Mouse (Mus musculus) bone marrow macrophage, adult 2 months (primary cell): ENCODE data around the gene Sipa1l3. TPM values are rescaled to one million over a fixed set of nuclear protein-coding genes. Genes with fewer than 3 reads are reported as not detected.

Experiments
- H3K27ac ChIP-seq: 2 replicates; pipeline ENCODE4 v1.5.1; 2012; ENCODE audit warnings: low read depth, low read length; ENCODE audit not compliant: insufficient read depth
- H3K4me1 ChIP-seq: 2 replicates; pipeline ENCODE4 v1.6.1; 2012; ENCODE audit warnings: low read length; ENCODE audit not compliant: control insufficient read depth, insufficient read depth
- H3K4me3 ChIP-seq: 2 replicates; pipeline ENCODE4 v1.5.1; 2012; ENCODE audit warnings: mild to moderate bottlenecking, low read length, moderate library complexity; ENCODE audit not compliant: insufficient read depth
- CTCF ChIP-seq: IDR thresholded peaks from 2 replicates; pipeline ENCODE4 v1.5.1; 2012; ENCODE audit warnings: low read depth, mild to moderate bottlenecking, low read length, moderate library complexity
- POLR2A ChIP-seq: IDR thresholded peaks from 2 replicates; pipeline ENCODE4 v1.6.1; 2012; ENCODE audit warnings: mild to moderate bottlenecking, low read depth, low read length, borderline replicate concordance
- polyA plus RNA-seq: library from polyadenylated mRNA; stranded (reverse); fragments of >200 nt; gene quantifications from 2 replicates; pipeline ENCODE4 v1.2.4, GENCODE M21; 2012; ENCODE audit not compliant: missing spikeins, insufficient read depth, insufficient read length

Sipa1l3 gene
- 14.7 and 23.4 TPM in 2 replicates for polyA plus RNA-seq

- Histone ChIP-seq H3K4me3 (peak within 1 kb of the TSS; percentile 96), H3K27ac (no peak within 1 kb of the TSS), H3K4me1 (peaks cover 9% of the 10 kb centered on the region)
- TF ChIP-seq CTCF, result no peak
- TF ChIP-seq POLR2A, result no peak
Measured at GRCm38 (mm10) chr7:29518421-29519210, at the start of gene Sipa1l3. Gene Sipa1l3 (minus strand): TSS chr7:29518641.

- H3K4me3 ChIP-seq, result no peak overlapping the region
- no peak for TF ChIP-seq POLR2A
- no peak for TF ChIP-seq CTCF
- H3K4me1 ChIP-seq, result no peaks in the 10 kb centered on the region
- H3K27ac ChIP-seq, result no peak overlapping the region
Measured at GRCm38 (mm10) chr7:29563006-29563405, 44.6 kb upstream of the Sipa1l3 start.

- Histone ChIP-seq H3K4me3 (no peak overlapping the region), H3K4me1 (no peaks in the 10 kb centered on the region), H3K27ac (no peak overlapping the region)
- TF ChIP-seq POLR2A (no peak), CTCF (no peak)
Measured at GRCm38 (mm10) chr7:29561046-29561445, 42.6 kb upstream of the Sipa1l3 start.

- Histone ChIP-seq H3K4me3 (no peak overlapping the region), H3K4me1 (no peaks in the 10 kb centered on the region), H3K27ac (no peak overlapping the region)
- TF ChIP-seq POLR2A (no peak), CTCF (0 out of 2 replicates have a peak, but pooled peaks have one; percentile 33)
Measured at GRCm38 (mm10) chr7:29559290-29559689, 40.8 kb upstream of the Sipa1l3 start.

- H3K4me3 ChIP-seq, result no peak overlapping the region
- no peaks in the 10 kb centered on the region for H3K4me1 ChIP-seq
- H3K27ac ChIP-seq, result no peak overlapping the region
- TF ChIP-seq CTCF (no peak), POLR2A (no peak)
Measured at GRCm38 (mm10) chr7:29558744-29559143, 40.3 kb upstream of the Sipa1l3 start.

GRCm38 (mm10) chr7:29556283-29556682, 37.8 kb upstream of the Sipa1l3 start:
- Histone ChIP-seq H3K4me1 (no peaks in the 10 kb centered on the region), H3K27ac (no peak overlapping the region), H3K4me3 (no peak overlapping the region)
- TF ChIP-seq POLR2A, result no peak
- no peak for TF ChIP-seq CTCF

GRCm38 (mm10) chr7:29555521-29555920, 37.1 kb upstream of the Sipa1l3 start:
- Histone ChIP-seq H3K4me3 (no peak overlapping the region), H3K4me1 (no peaks in the 10 kb centered on the region), H3K27ac (no peak overlapping the region)
- no peak for TF ChIP-seq POLR2A
- no peak for TF ChIP-seq CTCF

GRCm38 (mm10) chr7:29555051-29555450, 36.6 kb upstream of the Sipa1l3 start:
- no peak overlapping the region for H3K27ac ChIP-seq
- no peak overlapping the region for H3K4me3 ChIP-seq
- H3K4me1 ChIP-seq, result no peaks in the 10 kb centered on the region
- TF ChIP-seq CTCF (no peak), POLR2A (no peak)

- TF ChIP-seq CTCF (no peak), POLR2A (no peak)
- H3K4me1 ChIP-seq, result no peaks in the 10 kb centered on the region
- H3K4me3 ChIP-seq, result no peak overlapping the region
- no peak overlapping the region for H3K27ac ChIP-seq
Measured at GRCm38 (mm10) chr7:29550691-29551090, 32.2 kb upstream of the Sipa1l3 start.

- Histone ChIP-seq H3K27ac (no peak overlapping the region), H3K4me3 (no peak overlapping the region), H3K4me1 (no peaks in the 10 kb centered on the region)
- TF ChIP-seq POLR2A (no peak), CTCF (no peak)
Measured at GRCm38 (mm10) chr7:29541608-29542007, 23.2 kb upstream of the Sipa1l3 start.
